Mouse (Mus musculus): Measurements from ENCODE around the gene Gna14.

Gene Gna14

DNA sequence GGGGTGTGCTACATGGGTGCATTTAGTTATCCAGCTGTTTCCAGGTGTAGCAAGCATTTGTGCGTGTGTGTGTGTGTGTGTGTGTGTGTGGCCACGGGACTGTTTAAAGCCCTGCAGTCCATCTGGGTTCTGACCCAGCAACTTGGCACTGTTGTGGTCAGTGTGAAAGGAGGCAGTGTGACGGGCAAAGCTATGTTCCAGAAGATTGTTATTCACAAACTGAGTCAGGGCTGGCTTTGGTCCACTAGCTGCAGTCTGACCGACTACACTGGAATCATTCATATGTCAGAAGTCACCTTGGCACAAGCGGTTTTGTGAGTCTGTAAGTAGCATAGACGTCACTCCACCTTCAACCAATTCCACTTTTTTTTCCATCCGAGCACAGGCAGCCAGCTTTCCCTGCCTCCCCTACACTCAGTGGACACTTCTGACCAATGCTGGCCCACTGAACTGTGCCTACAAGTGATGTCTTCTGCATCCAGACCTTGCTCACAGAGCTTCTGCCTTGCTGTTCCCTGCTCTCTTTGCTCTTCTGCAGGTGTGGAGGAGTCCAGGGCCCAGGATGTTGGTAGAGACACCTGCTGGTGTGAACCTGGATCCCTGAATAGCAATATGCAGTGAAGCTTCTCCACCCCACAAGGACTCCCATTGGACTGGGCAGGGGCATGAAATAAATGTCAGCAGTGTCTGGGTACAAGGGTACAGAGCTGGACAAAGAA is 157.9 kb downstream of the Gna14 start:
- DNase-seq (ENCODE audit: low read depth, low spot score) = peak; percentile 89

DNA sequence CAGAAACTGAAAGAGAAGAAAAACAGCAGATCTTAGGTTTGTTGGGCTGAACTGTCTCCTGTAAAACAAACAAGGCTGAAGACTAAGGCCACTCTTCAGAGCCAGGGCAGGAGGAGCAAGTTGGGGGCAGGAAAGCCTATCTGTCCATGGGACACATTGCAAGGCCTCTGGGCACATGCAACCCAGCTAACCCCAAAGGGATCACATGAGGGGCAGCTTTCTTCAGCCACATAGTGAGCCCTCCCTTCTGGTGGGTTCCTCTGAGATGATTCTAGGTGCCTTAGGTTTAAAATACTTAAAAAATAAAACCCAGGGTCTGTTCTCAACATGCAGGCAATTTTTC is 158.4 kb downstream of the Gna14 start:
- no peak for DNase-seq (ENCODE audit: low read depth, low spot score)

DNA sequence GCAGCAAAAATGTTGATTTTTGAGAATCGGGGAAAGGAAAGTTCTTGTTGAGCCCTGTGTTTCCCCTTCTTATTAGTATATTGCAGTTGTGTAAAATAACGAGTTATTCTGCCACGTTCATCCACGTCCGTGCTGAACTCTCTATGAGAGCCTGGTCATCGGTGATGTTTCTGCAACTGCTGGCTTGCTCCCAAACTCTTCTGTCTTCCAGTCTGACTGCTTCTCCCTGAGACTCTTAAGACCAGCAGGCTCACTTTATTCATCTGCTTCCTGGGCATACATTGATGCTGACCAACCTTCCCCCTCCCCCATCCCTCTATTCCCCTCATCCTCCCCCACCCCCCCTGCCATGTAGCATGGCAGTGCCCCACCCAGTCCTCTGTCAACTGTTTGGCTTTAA is 161.7 kb downstream of the Gna14 start:
- no peak for DNase-seq (ENCODE audit: low read depth, low spot score)

GRCm38 (mm10) chr19:16598653-16599297 is 163.2 kb downstream of the Gna14 start:
- peak; percentile 31 for DNase-seq (ENCODE audit: low read depth, low spot score)

- peak; percentile 94 for DNase-seq (ENCODE audit: low read depth, low spot score)
These were observed 163.9 kb downstream of the Gna14 start for GRCm38 (mm10) chr19:16599298-16599970.

DNA sequence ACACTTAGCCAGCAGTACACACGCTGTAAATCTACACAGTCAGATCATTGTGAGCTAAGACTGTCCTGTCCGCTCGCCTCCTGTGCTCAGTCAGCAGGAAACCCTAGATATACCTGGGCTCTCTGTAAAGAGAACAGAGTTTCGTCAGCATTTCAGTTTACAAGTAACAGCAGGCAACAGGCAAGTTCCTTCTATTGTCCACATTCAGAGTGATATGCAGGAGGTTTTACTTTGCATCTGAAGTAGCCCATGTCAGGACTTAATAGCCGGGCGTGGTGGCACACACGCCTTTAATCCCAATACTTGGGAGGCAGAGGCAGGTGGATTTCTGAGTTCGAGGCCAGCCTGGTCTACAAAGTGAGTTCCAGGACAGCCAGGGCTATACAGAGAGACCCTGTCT is 166.5 kb downstream of the Gna14 start:
- no peak for DNase-seq (ENCODE audit: low read depth, low spot score)

DNA sequence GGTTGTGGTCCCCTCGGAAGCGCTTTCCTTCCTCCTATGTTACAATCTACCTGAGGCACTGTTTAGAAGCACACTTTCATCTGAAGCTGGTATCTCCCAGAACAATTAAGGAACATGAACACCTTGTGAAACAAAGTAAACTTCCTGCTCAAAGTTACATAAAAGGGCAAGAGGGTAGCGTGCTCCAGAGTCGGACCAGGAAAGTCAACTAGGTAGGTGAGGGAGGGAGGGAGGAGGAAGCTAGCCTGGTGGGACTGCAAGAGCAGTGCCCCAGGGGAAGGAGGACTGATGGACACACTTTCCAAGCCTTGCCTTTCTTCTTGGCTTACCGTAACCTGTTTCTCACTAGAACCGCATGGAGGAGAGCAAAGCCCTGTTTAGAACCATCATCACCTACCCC is 172.1 kb downstream of the Gna14 start:
- DNase-seq (ENCODE audit: low read depth, low spot score) = no peak

DNA sequence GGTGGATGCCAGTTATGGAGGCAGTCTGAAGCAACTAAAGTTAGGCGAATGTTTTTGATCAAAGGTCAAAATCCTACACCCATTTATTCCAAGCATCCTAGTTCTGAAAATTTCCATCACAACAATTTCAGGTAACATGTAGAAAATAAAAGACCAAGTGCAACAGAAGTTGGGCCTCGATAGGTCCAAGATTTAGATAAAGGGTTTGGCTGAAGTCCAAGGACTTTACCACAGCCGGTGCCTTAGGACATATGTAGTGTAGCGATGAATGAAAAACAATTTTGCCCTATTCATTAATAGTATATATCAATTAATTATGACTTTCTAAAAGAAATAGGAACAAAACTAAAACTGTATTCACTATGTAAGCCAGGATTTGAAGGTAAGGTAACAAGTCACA is 187.6 kb downstream of the Gna14 start:
- DNase-seq (ENCODE audit: low read depth, low spot score) = no peak

GRCm38 (mm10) chr19:16624994-16625393 is 189.4 kb downstream of the Gna14 start:
- DNase-seq (ENCODE audit: low read depth, low spot score) = peak; percentile 29

DNA sequence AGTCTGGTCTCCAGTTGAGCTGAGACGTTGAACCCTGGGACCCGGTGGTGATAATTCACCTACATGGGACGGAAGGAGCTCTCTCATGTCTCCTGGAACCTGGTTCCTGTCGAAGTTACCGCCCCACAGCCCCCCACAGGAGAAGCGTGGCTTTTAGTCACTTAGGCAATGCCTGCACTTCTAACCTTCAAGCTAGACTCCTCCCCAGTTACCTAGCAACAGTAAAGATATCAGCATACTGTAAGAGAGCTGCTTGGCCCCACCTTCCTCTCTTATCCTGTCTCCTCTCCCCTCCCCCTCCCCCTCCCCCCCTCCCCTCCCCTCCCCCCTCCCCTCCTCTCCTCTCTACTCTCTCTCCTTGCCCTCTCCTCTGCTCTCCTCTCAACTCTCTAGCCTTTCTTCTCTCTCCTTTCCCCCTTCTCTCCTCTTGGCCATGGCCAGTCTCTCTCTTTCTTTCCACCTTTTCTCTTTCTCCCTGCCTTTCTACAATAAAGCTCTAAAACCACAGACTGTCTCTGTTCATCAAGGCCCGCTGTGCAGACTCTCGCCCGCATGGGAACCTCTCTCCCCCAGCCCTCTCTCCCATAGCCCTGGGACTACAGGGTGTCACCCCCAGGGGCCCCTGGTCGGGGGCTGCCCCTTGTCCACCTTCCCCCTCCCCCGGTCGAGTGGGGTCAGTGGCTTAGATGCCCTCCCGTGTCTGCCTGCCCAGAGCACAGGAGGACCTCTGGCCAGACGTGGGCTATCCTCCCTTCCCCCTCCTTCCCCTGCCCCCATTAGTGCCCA is 190.2 kb downstream of the Gna14 start:
- DNase-seq (ENCODE audit: low read depth, low spot score) = no peak
